Mouse (Mus musculus): Measurements from ENCODE around the gene Rbfox1. TPM values are rescaled to one million over a fixed set of nuclear protein-coding genes. Genes with fewer than 3 reads are reported as not detected.

Gene Rbfox1
- polyA plus RNA-seq, 1 experiment from 2014 or later, result 75.8 TPM

GRCm38 (mm10) chr16:6119472-6119871 is 234.3 kb downstream of the Rbfox1 start:
- no peak for ATAC-seq
- Histone ChIP-seq H3K4me3 (ENCODE audit: low read depth, low read length) (no peak overlapping the region), H3K27me3 (replicated peaks; ENCODE audit: control insufficient read depth, insufficient read depth, low read length) (no peaks in the 10 kb centered on the region), H3K9ac (ENCODE audit: low read length) (no peak overlapping the region), H3K36me3 (ENCODE audit: control insufficient read depth, insufficient read depth, low read length) (no peaks in the 10 kb centered on the region), H3K4me2 (ENCODE audit: low read length) (no peak overlapping the region), H3K9me3 (replicated peaks; ENCODE audit: control insufficient read depth, low read length) (no peaks in the 10 kb centered on the region), H3K27ac (ENCODE audit: low read depth, low read length) (no peak overlapping the region), H3K4me1 (ENCODE audit: control insufficient read depth, insufficient read depth, low read length) (no peaks in the 10 kb centered on the region)
- 75% methylated on average over 1 of the region's 1 CpGs for WGBS
- no peak for DNase-seq (ENCODE audit: low spot score)

- no peaks in the 10 kb centered on the region for H3K4me1 ChIP-seq (ENCODE audit: control insufficient read depth, insufficient read depth, low read length)
- H3K4me3 ChIP-seq (ENCODE audit: low read depth, low read length), result no peak overlapping the region
- no peak overlapping the region for H3K27ac ChIP-seq (ENCODE audit: low read depth, low read length)
- H3K9ac ChIP-seq (ENCODE audit: low read length), result no peak overlapping the region
- no peak overlapping the region for H3K4me2 ChIP-seq (ENCODE audit: low read length)
- DNase-seq (ENCODE audit: low spot score) (no peak), ATAC-seq (no peak)
- WGBS, result 94% methylated on average over 4 of the region's 4 CpGs
- no peaks in the 10 kb centered on the region for H3K9me3 ChIP-seq (replicated peaks; ENCODE audit: control insufficient read depth, low read length)
- no peaks in the 10 kb centered on the region for H3K36me3 ChIP-seq (ENCODE audit: control insufficient read depth, insufficient read depth, low read length)
- H3K27me3 ChIP-seq (replicated peaks; ENCODE audit: control insufficient read depth, insufficient read depth, low read length), result no peaks in the 10 kb centered on the region
These were observed 236.1 kb downstream of the Rbfox1 start for GRCm38 (mm10) chr16:6121232-6121631.

- Histone ChIP-seq H3K36me3 (ENCODE audit: control insufficient read depth, insufficient read depth, low read length) (no peaks in the 10 kb centered on the region), H3K9ac (ENCODE audit: low read length) (no peak overlapping the region), H3K27me3 (replicated peaks; ENCODE audit: control insufficient read depth, insufficient read depth, low read length) (no peaks in the 10 kb centered on the region), H3K27ac (ENCODE audit: low read depth, low read length) (no peak overlapping the region), H3K4me2 (ENCODE audit: low read length) (no peak overlapping the region), H3K4me3 (ENCODE audit: low read depth, low read length) (no peak overlapping the region), H3K9me3 (replicated peaks; ENCODE audit: control insufficient read depth, low read length) (no peaks in the 10 kb centered on the region), H3K4me1 (ENCODE audit: control insufficient read depth, insufficient read depth, low read length) (no peaks in the 10 kb centered on the region)
- WGBS, result over 99% methylated on average over 11 of the region's 22 CpGs
- DNase-seq (ENCODE audit: low spot score), result no peak
- no peak for ATAC-seq
These were observed 237.7 kb downstream of the Rbfox1 start for GRCm38 (mm10) chr16:6122859-6123258.

GRCm38 (mm10) chr16:6128314-6128713 is 243.2 kb downstream of the Rbfox1 start:
- Histone ChIP-seq H3K27ac (ENCODE audit: low read depth, low read length) (no peak overlapping the region), H3K9ac (ENCODE audit: low read length) (no peak overlapping the region), H3K4me2 (ENCODE audit: low read length) (no peak overlapping the region), H3K4me1 (ENCODE audit: control insufficient read depth, insufficient read depth, low read length) (no peaks in the 10 kb centered on the region), H3K27me3 (replicated peaks; ENCODE audit: control insufficient read depth, insufficient read depth, low read length) (no peaks in the 10 kb centered on the region), H3K4me3 (ENCODE audit: low read depth, low read length) (no peak overlapping the region), H3K9me3 (replicated peaks; ENCODE audit: control insufficient read depth, low read length) (no peaks in the 10 kb centered on the region), H3K36me3 (ENCODE audit: control insufficient read depth, insufficient read depth, low read length) (no peaks in the 10 kb centered on the region)
- DNase-seq (ENCODE audit: low spot score) (no peak), ATAC-seq (no peak)
- 85% methylated on average over 5 of the region's 5 CpGs for WGBS

GRCm38 (mm10) chr16:6135016-6135415 is 249.9 kb downstream of the Rbfox1 start:
- Histone ChIP-seq H3K27ac (ENCODE audit: low read depth, low read length) (no peak overlapping the region), H3K4me3 (ENCODE audit: low read depth, low read length) (no peak overlapping the region), H3K36me3 (ENCODE audit: control insufficient read depth, insufficient read depth, low read length) (no peaks in the 10 kb centered on the region), H3K9me3 (replicated peaks; ENCODE audit: control insufficient read depth, low read length) (no peaks in the 10 kb centered on the region), H3K4me2 (ENCODE audit: low read length) (no peak overlapping the region), H3K9ac (ENCODE audit: low read length) (no peak overlapping the region), H3K27me3 (replicated peaks; ENCODE audit: control insufficient read depth, insufficient read depth, low read length) (no peaks in the 10 kb centered on the region), H3K4me1 (ENCODE audit: control insufficient read depth, insufficient read depth, low read length) (no peaks in the 10 kb centered on the region)
- 77% methylated on average over 7 of the region's 7 CpGs for WGBS
- ATAC-seq (no peak), DNase-seq (ENCODE audit: low spot score) (no peak)

GRCm38 (mm10) chr16:6139432-6139831 is 254.3 kb downstream of the Rbfox1 start:
- Histone ChIP-seq H3K4me1 (ENCODE audit: control insufficient read depth, insufficient read depth, low read length) (no peaks in the 10 kb centered on the region), H3K27ac (ENCODE audit: low read depth, low read length) (no peak overlapping the region), H3K9me3 (replicated peaks; ENCODE audit: control insufficient read depth, low read length) (no peaks in the 10 kb centered on the region), H3K4me2 (ENCODE audit: low read length) (no peak overlapping the region), H3K36me3 (ENCODE audit: control insufficient read depth, insufficient read depth, low read length) (no peaks in the 10 kb centered on the region), H3K27me3 (replicated peaks; ENCODE audit: control insufficient read depth, insufficient read depth, low read length) (no peaks in the 10 kb centered on the region), H3K9ac (ENCODE audit: low read length) (no peak overlapping the region), H3K4me3 (ENCODE audit: low read depth, low read length) (no peak overlapping the region)
- ATAC-seq (no peak), DNase-seq (ENCODE audit: low spot score) (no peak)
- 97% methylated on average over 1 of the region's 1 CpGs for WGBS

GRCm38 (mm10) chr16:6147957-6148356 is 262.8 kb downstream of the Rbfox1 start:
- 77% methylated on average over 7 of the region's 7 CpGs for WGBS

GRCm38 (mm10) chr16:6149345-6149744 is 264.2 kb downstream of the Rbfox1 start:
- Histone ChIP-seq H3K36me3 (ENCODE audit: control insufficient read depth, insufficient read depth, low read length) (no peaks in the 10 kb centered on the region), H3K27me3 (replicated peaks; ENCODE audit: control insufficient read depth, insufficient read depth, low read length) (no peaks in the 10 kb centered on the region), H3K4me2 (ENCODE audit: low read length) (no peak overlapping the region), H3K9me3 (replicated peaks; ENCODE audit: control insufficient read depth, low read length) (no peaks in the 10 kb centered on the region), H3K9ac (ENCODE audit: low read length) (no peak overlapping the region), H3K27ac (ENCODE audit: low read depth, low read length) (no peak overlapping the region), H3K4me1 (ENCODE audit: control insufficient read depth, insufficient read depth, low read length) (no peaks in the 10 kb centered on the region), H3K4me3 (ENCODE audit: low read depth, low read length) (no peak overlapping the region)
- 75% methylated on average over 4 of the region's 4 CpGs for WGBS
- DNase-seq (ENCODE audit: low spot score), result no peak
- ATAC-seq, result no peak

More at GRCm38 (mm10) chr16:6147957-6148356, 262.8 kb downstream of the Rbfox1 start:
- Histone ChIP-seq H3K9ac (ENCODE audit: low read length) (no peak overlapping the region), H3K36me3 (ENCODE audit: control insufficient read depth, insufficient read depth, low read length) (no peaks in the 10 kb centered on the region), H3K4me2 (ENCODE audit: low read length) (no peak overlapping the region), H3K4me1 (ENCODE audit: control insufficient read depth, insufficient read depth, low read length) (no peaks in the 10 kb centered on the region), H3K27me3 (replicated peaks; ENCODE audit: control insufficient read depth, insufficient read depth, low read length) (no peaks in the 10 kb centered on the region), H3K4me3 (ENCODE audit: low read depth, low read length) (no peak overlapping the region), H3K27ac (ENCODE audit: low read depth, low read length) (no peak overlapping the region), H3K9me3 (replicated peaks; ENCODE audit: control insufficient read depth, low read length) (no peaks in the 10 kb centered on the region)
- DNase-seq (ENCODE audit: low spot score), result no peak
- no peak for ATAC-seq

GRCm38 (mm10) chr16:6155556-6155955 is 270.4 kb downstream of the Rbfox1 start:
- no peaks in the 10 kb centered on the region for H3K4me1 ChIP-seq (ENCODE audit: control insufficient read depth, insufficient read depth, low read length)
- DNase-seq (ENCODE audit: low spot score) (no peak), ATAC-seq (no peak)
- no peaks in the 10 kb centered on the region for H3K36me3 ChIP-seq (ENCODE audit: control insufficient read depth, insufficient read depth, low read length)
- H3K4me2 ChIP-seq (ENCODE audit: low read length), result no peak overlapping the region
- H3K27me3 ChIP-seq (replicated peaks; ENCODE audit: control insufficient read depth, insufficient read depth, low read length), result no peaks in the 10 kb centered on the region
- H3K9me3 ChIP-seq (replicated peaks; ENCODE audit: control insufficient read depth, low read length), result no peaks in the 10 kb centered on the region
- no peak overlapping the region for H3K4me3 ChIP-seq (ENCODE audit: low read depth, low read length)
- 83% methylated on average over 2 of the region's 2 CpGs for WGBS
- no peak overlapping the region for H3K27ac ChIP-seq (ENCODE audit: low read depth, low read length)
- no peak overlapping the region for H3K9ac ChIP-seq (ENCODE audit: low read length)
